Mouse (Mus musculus): ENCODE data around the gene Rgs9bp. TPM values are rescaled to one million over a fixed set of nuclear protein-coding genes. Genes with fewer than 3 reads are reported as not detected.
"Not testable (repeated sequence)": the region's sequence is repeated elsewhere in the genome, so short reads cannot be mapped to it uniquely, and the experiment has no call there.

Gene Rgs9bp
- polyA plus RNA-seq, 1 experiment from 2014 or later: 1.4 TPM

GRCm38 (mm10) chr7:35545881-35546280 is 39.5 kb downstream of the Rgs9bp start:
- H3K4me1 ChIP-seq: no peaks in the 10 kb centered on the region
- H3K36me3 ChIP-seq: peaks cover 41% of the 10 kb centered on the region
- no peaks in the 10 kb centered on the region for H3K9me3 ChIP-seq
- H3K27ac ChIP-seq: no peak overlapping the region
- DNase-seq (ENCODE audit: low spot score): no peak
- no peaks in the 10 kb centered on the region for H3K27me3 ChIP-seq (ENCODE audit: insufficient read depth, poor library complexity, severe bottlenecking)
- H3K4me3 ChIP-seq: no peak overlapping the region
- WGBS: 35% methylated on average over 4 of the region's 4 CpGs

- no peaks in the 10 kb centered on the region for H3K4me1 ChIP-seq
- H3K4me3 ChIP-seq: no peak within 1 kb of the TSS
- H3K36me3 ChIP-seq: no peaks in the 10 kb centered on the region
- no peak within 1 kb of the TSS for H3K27ac ChIP-seq
- 83% methylated on average over 17 of the region's 17 CpGs for WGBS
- no peak for DNase-seq (ENCODE audit: low spot score)
- no peaks in the 10 kb centered on the region for H3K9me3 ChIP-seq
- H3K27me3 ChIP-seq (ENCODE audit: insufficient read depth, poor library complexity, severe bottlenecking): no peaks in the 10 kb centered on the region
Measured at GRCm38 (mm10) chr7:35537562-35537961, 47.8 kb downstream of the Rgs9bp start, which contains the start of gene Tdrd12. Gene Tdrd12, minus strand, starts transcription at chr7:35537745.

GRCm38 (mm10) chr7:35535750-35536512 is 49.5 kb downstream of the Rgs9bp start:
- no peaks in the 10 kb centered on the region for H3K4me1 ChIP-seq
- H3K9me3 ChIP-seq: no peaks in the 10 kb centered on the region
- 74% methylated on average over 12 of the region's 12 CpGs for WGBS

GRCm38 (mm10) chr7:35530544-35530943 is 54.8 kb downstream of the Rgs9bp start:
- not testable (repeated sequence) for H3K4me1 ChIP-seq; H3K36me3 ChIP-seq; H3K9me3 ChIP-seq; H3K27ac ChIP-seq; H3K4me3 ChIP-seq; DNase-seq (ENCODE audit: low spot score); H3K27me3 ChIP-seq (ENCODE audit: insufficient read depth, poor library complexity, severe bottlenecking)
- 55% methylated on average over 1 of the region's 1 CpGs for whole genome bisulfite sequencing

More at GRCm38 (mm10) chr7:35535750-35536512, 49.5 kb downstream of the Rgs9bp start:
- Histone ChIP-seq H3K4me3 (no peak overlapping the region), H3K27me3 (ENCODE audit: insufficient read depth, poor library complexity, severe bottlenecking) (no peaks in the 10 kb centered on the region), H3K36me3 (no peaks in the 10 kb centered on the region), H3K27ac (no peak overlapping the region)
- DNase-seq (ENCODE audit: low spot score): no peak

- Histone ChIP-seq H3K36me3 (no peaks in the 10 kb centered on the region), H3K27ac (no peak overlapping the region), H3K27me3 (ENCODE audit: insufficient read depth, poor library complexity, severe bottlenecking) (no peaks in the 10 kb centered on the region), H3K4me1 (no peaks in the 10 kb centered on the region), H3K4me3 (no peak overlapping the region), H3K9me3 (no peaks in the 10 kb centered on the region)
- DNase-seq (ENCODE audit: low spot score): no peak
- 68% methylated on average over 3 of the region's 3 CpGs for WGBS
Measured at GRCm38 (mm10) chr7:35530026-35530425, 55.4 kb downstream of the Rgs9bp start.

Other genes starting within 250 kb of the Rgs9bp start
- 17.8 and 22.9 TPM in 2 replicates for gene Faap24, start 188.7 kb downstream of the Rgs9bp start, polyA plus RNA-seq (2016; fragmentation: Nextera tagmentation; extraction: Ambion mirVana)
- 43.2 and 45.1 TPM in 2 replicates for gene Cep89, start 188.5 kb downstream of the Rgs9bp start, polyA plus RNA-seq (2016; fragmentation: Nextera tagmentation; extraction: Ambion mirVana)
- gene Slc7a9, start 136.8 kb downstream of the Rgs9bp start, polyA plus RNA-seq (2016; fragmentation: Nextera tagmentation; extraction: Ambion mirVana): 0.63 and 1.2 TPM in 2 replicates
- 0.18 and 0.20 TPM in 2 replicates for gene Tdrd12, start 47.8 kb downstream of the Rgs9bp start, polyA plus RNA-seq (2016; fragmentation: Nextera tagmentation; extraction: Ambion mirVana)
- gene Nudt19, start 29.3 kb downstream of the Rgs9bp start, polyA plus RNA-seq (2016; fragmentation: Nextera tagmentation; extraction: Ambion mirVana): 76.7 and 99.6 TPM in 2 replicates
- 28.3 and 33.0 TPM in 2 replicates for gene Ankrd27, start 662 bp upstream of the Rgs9bp start, polyA plus RNA-seq (2016; fragmentation: Nextera tagmentation; extraction: Ambion mirVana)
- 321 and 332 TPM in 2 replicates for gene Pdcd5, start 61.9 kb upstream of the Rgs9bp start, polyA plus RNA-seq (2016; fragmentation: Nextera tagmentation; extraction: Ambion mirVana)
- gene Dpy19l3, start 168.9 kb upstream of the Rgs9bp start, polyA plus RNA-seq (2016; fragmentation: Nextera tagmentation; extraction: Ambion mirVana): 14.3 and 23.8 TPM in 2 replicates
- gene Zfp507, start 217.4 kb upstream of the Rgs9bp start, polyA plus RNA-seq (2016; fragmentation: Nextera tagmentation; extraction: Ambion mirVana): 13.0 and 15.9 TPM in 2 replicates

Measured in heart, embryonic 10.5 days (tissue).